ENCODE assay signal across 10 mouse cellular contexts in the genomic region with DNA sequence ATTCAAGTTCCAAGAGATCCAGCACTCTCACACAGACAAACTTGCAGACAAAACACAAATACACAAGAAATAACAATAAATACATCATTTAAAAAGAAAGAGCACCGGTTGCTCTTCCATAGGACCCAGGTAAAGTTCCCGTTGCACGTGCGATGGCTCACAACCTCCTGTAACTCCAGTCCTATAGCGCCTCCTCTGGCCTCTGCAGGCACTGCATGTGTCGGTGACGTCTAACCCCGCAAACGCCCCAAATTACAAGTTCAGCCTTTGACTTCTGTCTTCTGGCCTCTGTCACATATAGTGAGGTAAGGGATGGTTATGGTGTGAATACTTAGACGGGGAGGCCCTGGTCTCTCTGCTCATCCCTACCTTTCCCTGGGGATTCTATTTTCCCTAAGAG. TPM values are rescaled to one million over a fixed set of nuclear protein-coding genes. Genes with fewer than 3 reads are reported as not detected.
A peak's percentile ranks its signal among the peaks of the same experiment; 100 is the strongest.
DNase-seq lines count a peak whose midpoint lies in the region; ATAC-seq and TF ChIP-seq lines count a peak whose summit lies in the region.
"Had no signal": no experiment of that assay in that cellular context is flagged by ENCODE, and none has a peak within 500 bp of the region (broad histone marks: within the 10 kb centered on the region; RNA-seq: fewer than 3 reads in every experiment).

No protein-coding gene starts in this region.

- no peaks in the 10 kb centered on the region for H3K27me3 ChIP-seq in midbrain, embryonic 11.5 days (ENCODE audit: control insufficient read depth, insufficient read depth, low read length)
- peaks cover 3% of the 10 kb centered on the region for H3K27me3 ChIP-seq in midbrain, embryonic 16.5 days (ENCODE audit: control insufficient read depth, insufficient read depth, low read depth, low read length)

- ATAC-seq in midbrain, embryonic 11.5 days (ENCODE audit: low FRiP score): no peak
- no peak for ATAC-seq in midbrain, embryonic 16.5 days
- ATAC-seq: inflammation-experienced regulatory T-cells, adult 6 months had no signal

- DNase-seq in gastrocnemius, adult 2 months: no peak
- no peak for DNase-seq in gastrocnemius, postnatal 14 days
- peak; percentile 85 for DNase-seq in midbrain, embryonic 11.5 days (ENCODE audit: low spot score, missing footprints)
- DNase-seq in thymus, postnatal 0 days (ENCODE audit: low spot score): peak; percentile 45
- no peak for DNase-seq in T-cell, adult 2 months (ENCODE audit: low spot score)
- no peak for DNase-seq in cerebellum, adult 11-12 months

- no peaks in the 10 kb centered on the region for H3K36me3 ChIP-seq in midbrain, embryonic 11.5 days (ENCODE audit: control insufficient read depth, insufficient read depth, low read length)
- no peaks in the 10 kb centered on the region for H3K36me3 ChIP-seq in midbrain, embryonic 16.5 days (ENCODE audit: control insufficient read depth, insufficient read depth, low read length)

- TF ChIP-seq POLR2A in cortical plate, adult 2 months (IDR thresholded peaks at IDR 0.05; ENCODE audit: extremely low read depth, insufficient read depth, low read length): no peak

- H3K4me2 ChIP-seq in midbrain, embryonic 11.5 days: no peak overlapping the region
- H3K4me2 ChIP-seq in midbrain, embryonic 16.5 days (ENCODE audit: low read length): no peak overlapping the region

- 24% methylated on average over 10 of the region's 10 CpGs for WGBS in midbrain, embryonic 11.5 days
- 31% methylated on average over 10 of the region's 10 CpGs for WGBS in midbrain, embryonic 16.5 days

- H3K9me3 ChIP-seq in midbrain, embryonic 11.5 days (ENCODE audit: control insufficient read depth, low read length): peaks cover 4% of the 10 kb centered on the region; the same call in 1 of the 2 replicates
- H3K9me3 ChIP-seq in midbrain, embryonic 16.5 days (replicated peaks; ENCODE audit: control insufficient read depth, low read length, poor library complexity, severe bottlenecking): no peaks in the 10 kb centered on the region

- no peak overlapping the region for H3K9ac ChIP-seq in midbrain, embryonic 11.5 days (ENCODE audit: low read length)
- no peak overlapping the region for H3K9ac ChIP-seq in midbrain, embryonic 16.5 days (ENCODE audit: low read depth, low read length)

- no peaks in the 10 kb centered on the region for H3K4me1 ChIP-seq in midbrain, embryonic 11.5 days (ENCODE audit: control insufficient read depth, insufficient read depth, low read length)
- H3K4me1 ChIP-seq in midbrain, embryonic 16.5 days (ENCODE audit: control insufficient read depth, insufficient read depth, low read length): no peaks in the 10 kb centered on the region
- no peaks in the 10 kb centered on the region for H3K4me1 ChIP-seq in cortical plate, adult 2 months (ENCODE audit: control insufficient read depth, insufficient read depth, low read length)

- intact Hi-C loops in gastrocnemius, adult 2 months (cut with DNase I): no loop called here
- intact Hi-C loops in gastrocnemius, postnatal 14 days (cut with DNase I; ENCODE audit: low total_unique reads): no loop called here

- no peak overlapping the region for H3K4me3 ChIP-seq in gastrocnemius, adult 2 months
- H3K4me3 ChIP-seq in midbrain, embryonic 11.5 days (ENCODE audit: low read depth, low read length): no peak overlapping the region
- H3K4me3 ChIP-seq in midbrain, embryonic 16.5 days (ENCODE audit: low read depth, low read length): no peak overlapping the region
- no peak overlapping the region for H3K4me3 ChIP-seq in cortical plate, adult 2 months (ENCODE audit: insufficient read depth, low read length)

- TF ChIP-seq CTCF in gastrocnemius, adult 2 months (IDR thresholded peaks at IDR 0.05): peak; percentile 56
- 0 out of 2 replicates have a peak, but pooled peaks have one; percentile 5 for TF ChIP-seq CTCF in cortical plate, adult 2 months (IDR thresholded peaks at IDR 0.05; ENCODE audit: extremely low read depth, insufficient read depth, low read length)

- no peak overlapping the region for H3K27ac ChIP-seq in gastrocnemius, adult 2 months
- H3K27ac ChIP-seq in midbrain, embryonic 11.5 days (ENCODE audit: low read depth, low read length): no peak overlapping the region
- H3K27ac ChIP-seq in midbrain, embryonic 16.5 days (ENCODE audit: low read length): no peak overlapping the region
- H3K27ac ChIP-seq in cortical plate, adult 2 months (ENCODE audit: insufficient read depth, low read length): no peak overlapping the region

RNA-seq across cellular contexts. Expression of gene Ostm1, which starts 17.9 kb away (rescaled TPM):
- 10 to 100 TPM; 14.7 to 22.2 TPM for total RNA-seq in gastrocnemius, adult 2 months (2021)
- 10 to 100 TPM; 12.2 to 12.9 TPM for total RNA-seq in gastrocnemius, postnatal 14 days (2021)
- 28.5 and 29.2 TPM in 2 replicates for polyA plus RNA-seq in midbrain, embryonic 11.5 days (2014; fragmentation: Nextera tagmentation; extraction: Ambion mirVana)
- 39.9 and 43.7 TPM in 2 replicates for polyA plus RNA-seq in midbrain, embryonic 16.5 days (2015; fragmentation: Nextera tagmentation; extraction: Ambion mirVana)
- 45.4 TPM in 2 replicates for polyA plus RNA-seq in cortical plate, adult 2 months (2012; rRNA removed)
- polyA plus RNA-seq in thymus, postnatal 0 days (2015; fragmentation: Nextera tagmentation; extraction: Ambion mirVana): 95.3 and 102 TPM in 2 replicates

RNA-seq across cellular contexts. Expression of gene Nr2e1, which starts 18.1 kb away (rescaled TPM):
- not detected for total RNA-seq in gastrocnemius, adult 2 months (2021)
- total RNA-seq in gastrocnemius, postnatal 14 days (2021): not detected
- polyA plus RNA-seq in midbrain, embryonic 11.5 days (2014; fragmentation: Nextera tagmentation; extraction: Ambion mirVana): 32.2 and 32.6 TPM in 2 replicates
- 5.2 and 5.6 TPM in 2 replicates for polyA plus RNA-seq in midbrain, embryonic 16.5 days (2015; fragmentation: Nextera tagmentation; extraction: Ambion mirVana)
- polyA plus RNA-seq in cortical plate, adult 2 months (2012; rRNA removed): 15.2 and 18.6 TPM in 2 replicates
- 0.10 TPM in 1 of 2 replicates, not detected in the other for polyA plus RNA-seq in thymus, postnatal 0 days (2015; fragmentation: Nextera tagmentation; extraction: Ambion mirVana)
- total RNA-seq: monocyte, adult 5-6 weeks had no signal
- polyA plus RNA-seq: inflammation-experienced regulatory T-cells, adult 6 months had no signal

Comparison
In these comparisons a context has a peak if more than half of its experiments do, and no peak if none do; other contexts are left out.
1. DNase-seq: peak in midbrain, embryonic 11.5 days (single experiment) and thymus, postnatal 0 days (single experiment); none in gastrocnemius, adult 2 months (single experiment), gastrocnemius, postnatal 14 days (single experiment), T-cell, adult 2 months (single experiment) and cerebellum, adult 11-12 months (single experiment).